Mouse (Mus musculus) G1E (cell line): ENCODE data around the gene Cdkl5. TPM values are rescaled to one million over a fixed set of nuclear protein-coding genes. Genes with fewer than 3 reads are reported as not detected.

Experiments used
- ATAC-seq: 2 replicates; pipeline ENCODE4 v1.8.0; 2016; ENCODE audit warnings: mild to moderate bottlenecking; ENCODE audit not compliant: insufficient number of reproducible peaks, poor library complexity, low FRiP score, severe bottlenecking; ENCODE audit errors: extremely low read depth
- DNase-seq: peaks from one replicate; pipeline ENCODE4 v3.0.0; 2012; ENCODE audit warnings: low spot score
- H3K27me3 ChIP-seq: 2 replicates; pipeline ENCODE4 v1.6.1; 2012; ENCODE audit warnings: mild to moderate bottlenecking, low read length, inconsistent platforms; ENCODE audit not compliant: insufficient read depth
- H3K36me3 ChIP-seq: replicated peaks from 2 replicates; pipeline ENCODE3; 2012; ENCODE audit warnings: mild to moderate bottlenecking, inconsistent platforms
- H3K4me1 ChIP-seq: 2 replicates; pipeline ENCODE4 v1.6.1; 2012; ENCODE audit warnings: low read depth, low read length, inconsistent platforms, mixed read lengths; ENCODE audit not compliant: insufficient read depth
- H3K4me3 ChIP-seq: 2 replicates; pipeline ENCODE4 v1.5.1; 2012; ENCODE audit warnings: low read depth, mild to moderate bottlenecking, inconsistent platforms, low read length, moderate library complexity, mixed read lengths
- H3K9me3 ChIP-seq: replicated peaks from 2 replicates; pipeline ENCODE4 v1.6.1; 2012; ENCODE audit warnings: inconsistent platforms
- CTCF ChIP-seq: IDR thresholded peaks from 2 replicates; pipeline ENCODE4 v1.5.1; 2012; ENCODE audit warnings: low read depth, low read length, inconsistent platforms, mixed read lengths
- GATA1 ChIP-seq: IDR thresholded peaks from 2 replicates; pipeline ENCODE4 v1.6.1; 2012; ENCODE audit warnings: borderline replicate concordance, low read length, inconsistent platforms, mixed read lengths
- GATA2 ChIP-seq: IDR thresholded peaks from 2 replicates; pipeline ENCODE4 v1.6.1; 2012; ENCODE audit warnings: low read depth, low read length, inconsistent platforms, borderline replicate concordance
- POLR2AphosphoS5 ChIP-seq: IDR thresholded peaks from 2 replicates; pipeline ENCODE4 v1.6.1; 2012; ENCODE audit warnings: low read depth, low read length, inconsistent platforms; ENCODE audit not compliant: insufficient replicate concordance
- TAL1 ChIP-seq: conservative IDR thresholded peaks from 2 replicates; pipeline ENCODE4 v1.6.1; 2012; ENCODE audit warnings: low read depth, low read length, inconsistent platforms, mixed read lengths
- polyA plus RNA-seq: library from polyadenylated mRNA; stranded (reverse); fragments of >175 nt; gene quantifications from 2 replicates; pipeline ENCODE4 v1.2.3, GENCODE M21; 2012
- total RNA-seq, 2 experiments: library from RNA; stranded (forward) in 1 of 2; stranded (reverse) in 1 of 2; fragments of 200-1000 nt in 1 of 2; fragments of >200 nt in 1 of 2; fragmentation: Nextera tagmentation in 1 of 2; gene quantifications; 2 replicates each; pipeline ENCODE4 v1.2.3; 2014 to 2017

Cdkl5 gene
- total and polyA plus RNA-seq, 3 experiments = 0.01 to 2.5 (median 0.93) TPM

DNA sequence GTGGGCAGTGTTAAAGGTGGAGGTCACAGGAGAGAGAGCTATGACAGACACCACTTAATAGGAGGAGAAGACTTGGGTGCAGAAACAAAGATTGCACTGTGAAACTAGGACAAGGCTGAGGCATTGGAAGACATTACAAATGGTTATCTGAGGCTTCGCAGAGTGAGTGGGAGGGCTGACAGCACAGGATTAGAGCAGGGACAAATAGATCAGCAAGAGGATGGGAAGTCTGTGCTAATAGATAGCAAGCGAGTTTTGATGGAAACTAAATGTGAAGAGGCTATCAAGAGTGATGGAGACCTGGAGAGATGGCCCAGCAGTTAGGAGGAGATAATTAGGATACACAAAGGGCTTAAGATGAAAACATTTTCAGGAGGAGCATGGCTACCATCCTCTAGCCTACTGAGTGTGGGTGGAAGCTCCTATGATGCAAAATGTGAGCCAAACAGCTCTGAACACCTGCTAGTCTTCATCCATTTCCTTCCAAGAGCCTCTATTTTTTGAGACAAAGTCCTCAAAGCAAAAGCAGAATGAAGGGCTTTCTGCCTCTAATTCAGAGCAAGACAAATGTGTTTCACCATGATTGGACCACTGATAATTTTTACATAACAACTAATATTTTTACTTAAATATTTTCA lies 89.3 kb downstream of the Cdkl5 start:
- DNase-seq = no peak
- TF ChIP-seq GATA1 (no peak), TAL1 (no peak), GATA2 (no peak), CTCF (no peak), POLR2AphosphoS5 (no peak)
- no peak overlapping the region for H3K4me3 ChIP-seq
- H3K9me3 ChIP-seq = no peaks in the 10 kb centered on the region
- ATAC-seq = no peak
- H3K36me3 ChIP-seq = no peaks in the 10 kb centered on the region
- H3K27me3 ChIP-seq = no peaks in the 10 kb centered on the region
- H3K4me1 ChIP-seq = no peaks in the 10 kb centered on the region

DNA sequence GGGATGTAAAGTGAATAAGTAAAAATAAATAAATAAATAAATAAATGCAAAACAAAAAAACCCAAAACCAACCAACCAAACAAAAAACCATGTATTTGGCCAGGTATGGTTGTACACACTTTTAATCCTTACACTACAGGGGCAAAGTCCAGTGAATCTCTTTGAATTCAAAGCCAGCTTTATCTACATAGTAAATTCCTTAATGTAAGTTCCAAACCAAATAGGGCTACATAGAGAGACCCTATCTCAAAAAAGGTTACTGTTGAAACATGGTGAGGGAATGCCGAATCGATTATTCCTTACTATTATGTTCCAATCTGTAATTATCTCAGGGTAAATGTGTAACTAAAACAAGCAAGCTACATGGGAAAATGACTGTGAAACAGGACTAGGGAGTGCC lies 93.4 kb downstream of the Cdkl5 start:
- no peaks in the 10 kb centered on the region for H3K9me3 ChIP-seq
- H3K27me3 ChIP-seq = no peaks in the 10 kb centered on the region
- TF ChIP-seq CTCF = no peak
- TF ChIP-seq GATA2 = no peak
- TF ChIP-seq TAL1 = no peak
- no peak for TF ChIP-seq POLR2AphosphoS5
- TF ChIP-seq GATA1 = no peak
- ATAC-seq (no peak), DNase-seq (no peak)
- no peaks in the 10 kb centered on the region for H3K36me3 ChIP-seq
- no peaks in the 10 kb centered on the region for H3K4me1 ChIP-seq
- H3K4me3 ChIP-seq = no peak overlapping the region

DNA sequence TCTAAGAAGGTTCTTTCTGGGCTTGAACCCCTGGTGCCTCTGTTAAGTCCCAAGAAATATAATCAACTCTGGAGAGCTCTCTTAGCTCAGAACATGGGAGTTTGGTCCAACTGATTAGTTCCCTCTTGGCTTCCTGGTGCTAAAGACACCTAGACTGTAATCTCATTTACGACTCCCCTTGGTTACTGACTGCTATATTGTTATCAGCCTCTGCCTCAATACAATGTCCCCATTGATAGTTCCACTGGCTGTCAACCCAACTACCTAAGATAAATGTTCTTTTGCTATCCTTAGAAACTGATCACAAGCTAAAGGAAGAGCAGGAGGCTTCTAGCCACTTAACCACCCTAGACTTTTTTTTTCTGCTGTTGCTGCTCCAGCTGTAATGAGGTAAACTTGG lies 102.4 kb downstream of the Cdkl5 start:
- H3K4me1 ChIP-seq = no peaks in the 10 kb centered on the region
- DNase-seq (no peak), ATAC-seq (no peak)
- no peaks in the 10 kb centered on the region for H3K9me3 ChIP-seq
- no peaks in the 10 kb centered on the region for H3K36me3 ChIP-seq
- no peak overlapping the region for H3K4me3 ChIP-seq
- H3K27me3 ChIP-seq = no peaks in the 10 kb centered on the region
- TF ChIP-seq TAL1 (no peak), CTCF (no peak), GATA1 (no peak), POLR2AphosphoS5 (no peak), GATA2 (no peak)

DNA sequence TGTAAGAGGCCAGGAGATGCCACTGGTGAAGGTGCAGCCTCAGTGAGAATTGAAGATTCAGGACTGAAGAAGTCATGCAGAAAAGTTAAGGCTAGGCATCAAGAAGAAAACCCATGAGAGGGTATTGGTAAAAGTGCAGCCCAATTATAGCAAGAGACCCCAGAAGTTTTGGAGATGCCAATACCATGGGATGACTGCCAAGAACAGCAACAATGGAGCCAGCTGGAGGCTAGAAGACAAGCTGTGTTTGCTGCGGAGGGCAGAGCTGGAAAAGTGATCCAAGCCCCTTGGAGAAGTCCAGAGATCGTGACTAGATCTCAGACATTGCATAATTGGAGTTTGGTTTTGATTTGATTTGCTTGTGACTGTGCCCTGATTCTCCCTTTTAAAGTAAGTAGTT lies 108.2 kb downstream of the Cdkl5 start:
- no peak overlapping the region for H3K4me3 ChIP-seq
- TF ChIP-seq GATA2 (no peak), GATA1 (no peak), TAL1 (no peak), POLR2AphosphoS5 (no peak), CTCF (no peak)
- no peak for DNase-seq

DNA sequence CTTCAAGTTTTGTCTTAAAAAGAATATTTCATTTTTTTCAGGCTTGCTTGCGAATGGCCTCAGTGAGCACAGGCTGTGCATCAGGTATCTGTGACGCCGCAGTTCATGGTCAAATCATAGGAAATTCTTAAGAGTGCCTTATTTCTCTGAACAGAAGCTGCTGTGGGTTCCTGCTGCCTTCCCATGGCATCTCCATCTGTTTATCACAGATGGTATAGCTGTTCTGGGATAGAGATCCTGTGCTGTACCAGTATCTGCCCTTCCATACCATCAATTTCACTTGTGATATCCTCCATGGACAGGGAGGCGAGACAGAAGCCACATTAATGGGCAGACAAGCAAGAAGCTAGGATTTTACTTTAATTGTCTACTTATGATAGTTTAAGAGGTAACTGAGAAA lies 127.9 kb downstream of the Cdkl5 start:
- no peak overlapping the region for H3K4me3 ChIP-seq
- ATAC-seq = no peak
- H3K27me3 ChIP-seq = no peaks in the 10 kb centered on the region
- H3K9me3 ChIP-seq = no peaks in the 10 kb centered on the region
- no peak for DNase-seq
- TF ChIP-seq GATA1 (no peak), POLR2AphosphoS5 (no peak), GATA2 (no peak), CTCF (no peak), TAL1 (no peak)
- no peaks in the 10 kb centered on the region for H3K4me1 ChIP-seq
- no peaks in the 10 kb centered on the region for H3K36me3 ChIP-seq

More for the DNA sequence above, 108.2 kb downstream of the Cdkl5 start:
- Histone ChIP-seq H3K9me3 (no peaks in the 10 kb centered on the region), H3K4me1 (no peaks in the 10 kb centered on the region), H3K27me3 (no peaks in the 10 kb centered on the region), H3K36me3 (no peaks in the 10 kb centered on the region)
- ATAC-seq = no peak

DNA sequence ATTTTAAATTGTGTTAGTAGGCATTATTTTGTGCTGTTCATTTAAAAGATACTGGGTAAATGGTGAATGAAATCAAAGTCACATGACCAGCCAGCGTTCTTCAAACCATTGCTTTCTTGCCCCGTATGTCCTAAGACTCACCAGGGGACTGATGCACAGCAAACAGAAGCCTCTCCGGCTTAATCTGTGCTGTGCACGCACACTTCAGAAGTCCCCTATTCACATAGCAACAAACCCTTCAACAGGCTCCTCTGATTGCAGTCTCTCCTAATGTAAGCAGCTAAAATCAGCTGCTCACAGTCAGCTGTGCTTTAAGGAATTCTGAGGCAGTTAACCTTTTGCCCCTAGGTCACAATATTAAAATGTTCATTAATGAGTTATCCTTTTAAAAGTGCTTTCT lies 129.5 kb downstream of the Cdkl5 start:
- no peak for DNase-seq
- ATAC-seq = no peak
- Histone ChIP-seq H3K4me3 (no peak overlapping the region), H3K36me3 (no peaks in the 10 kb centered on the region), H3K27me3 (no peaks in the 10 kb centered on the region), H3K4me1 (no peaks in the 10 kb centered on the region), H3K9me3 (no peaks in the 10 kb centered on the region)
- TF ChIP-seq GATA1 = no peak

DNA sequence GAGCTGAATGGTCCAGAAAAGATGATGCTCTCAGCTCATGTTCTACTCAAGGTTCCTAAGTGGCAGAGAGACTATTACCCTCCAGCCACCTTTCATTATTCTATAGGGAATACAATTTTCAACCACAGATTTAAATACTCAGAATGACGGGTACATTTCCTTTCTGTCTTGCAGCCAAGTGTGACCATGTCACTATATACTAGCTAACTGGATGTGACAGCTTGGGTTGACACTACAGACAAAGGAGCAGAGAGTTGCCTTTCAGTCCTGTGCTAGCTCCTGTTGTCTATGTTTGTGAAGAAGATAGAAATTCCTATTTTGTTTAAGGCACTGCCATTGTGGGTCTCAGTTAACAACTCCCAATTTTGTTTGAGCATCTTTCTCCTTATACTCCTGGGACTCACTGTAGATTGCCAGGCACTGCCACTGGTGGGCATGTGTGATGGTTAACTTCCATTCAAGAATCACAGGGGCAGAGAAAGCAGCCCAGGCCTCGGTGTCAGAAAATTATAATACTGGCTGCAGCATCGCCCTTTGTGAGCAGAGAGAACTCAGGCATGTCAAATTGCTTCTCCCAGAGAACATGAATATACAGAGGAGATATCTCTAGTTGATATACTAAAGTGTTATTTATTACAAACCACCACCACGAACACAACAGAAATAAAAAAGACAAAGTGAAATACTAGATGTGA lies 130.7 kb downstream of the Cdkl5 start:
- H3K36me3 ChIP-seq = no peaks in the 10 kb centered on the region
- H3K4me1 ChIP-seq = no peaks in the 10 kb centered on the region
- ATAC-seq (no peak), DNase-seq (no peak)
- TF ChIP-seq GATA1 (no peak), POLR2AphosphoS5 (no peak)
- H3K4me3 ChIP-seq = no peak overlapping the region
- H3K27me3 ChIP-seq = no peaks in the 10 kb centered on the region
- H3K9me3 ChIP-seq = no peaks in the 10 kb centered on the region
